Mouse (Mus musculus) myocyte (in vitro differentiated cells): ENCODE measurements at regions not wholly inside any gene's neighbourhood (a gene's known extent, or its start where the extent isn't known, plus 50 kb on each side); places are given as distances from the start of the nearest gene placed in this dataset.

Experiments
- CEBPB ChIP-seq: IDR thresholded peaks from 2 replicates; pipeline ENCODE4 v1.6.1; 2011; ENCODE audit warnings: mild to moderate bottlenecking, moderate library complexity; ENCODE audit not compliant: poor library complexity, insufficient read depth, severe bottlenecking
- MAX ChIP-seq: IDR thresholded peaks from one replicate; pipeline ENCODE4 v1.6.1; 2011; ENCODE audit warnings: low read depth, mild to moderate bottlenecking, control low read depth
- MYOD1 ChIP-seq, 3 experiments: IDR thresholded peaks; one replicate each; pipeline ENCODE4 v1.6.1; 2011; ENCODE audit warnings: control low read depth in 2 of 3, low read depth in 2 of 3, mild to moderate bottlenecking in 2 of 3, moderate library complexity in 1 of 3; ENCODE audit not compliant: insufficient read length in 2 of 3, control insufficient read depth in 1 of 3
- MYOG ChIP-seq, 3 experiments: IDR thresholded peaks; one replicate each; pipeline ENCODE4 v1.6.1; 2011; ENCODE audit warnings: control low read depth in 2 of 3, low read depth in 2 of 3, mild to moderate bottlenecking in 2 of 3; ENCODE audit not compliant: insufficient read length in 2 of 3, control insufficient read depth in 1 of 3, insufficient read depth in 1 of 3
- POLR2A ChIP-seq: IDR thresholded peaks from one replicate; pipeline ENCODE4 v1.6.1; 2011; ENCODE audit warnings: low read depth, mild to moderate bottlenecking, control low read depth, moderate library complexity; ENCODE audit not compliant: insufficient read length
- POLR2AphosphoS2 ChIP-seq: IDR thresholded peaks from one replicate; pipeline ENCODE4 v1.6.1; 2011; ENCODE audit warnings: low read depth, control low read depth; ENCODE audit not compliant: insufficient read length
- SRF ChIP-seq: IDR thresholded peaks from one replicate; pipeline ENCODE4 v1.6.1; 2011; ENCODE audit warnings: low read depth; ENCODE audit not compliant: control insufficient read depth, insufficient read length
- TCF3 ChIP-seq: IDR thresholded peaks from one replicate; pipeline ENCODE4 v1.6.1; 2011; ENCODE audit warnings: low read depth, control low read depth; ENCODE audit not compliant: insufficient read length
- USF1 ChIP-seq: IDR thresholded peaks from one replicate; pipeline ENCODE4 v1.6.1; 2011; ENCODE audit warnings: low read depth, mild to moderate bottlenecking, control low read depth, moderate library complexity

- TF ChIP-seq POLR2A: no peak
- no peak for TF ChIP-seq MAX
- no peak for TF ChIP-seq SRF
- no peak for TF ChIP-seq TCF3
- TF ChIP-seq POLR2AphosphoS2: no peak
- no peak for TF ChIP-seq USF1
- no peak for TF ChIP-seq CEBPB
- no peak for TF ChIP-seq MYOD1 (IDR thresholded peaks at IDR 0.05; ENCODE audit: control insufficient read depth in 1 of 3, insufficient read length in 2 of 3, low read depth in 2 of 3)
- no peak for TF ChIP-seq MYOG (IDR thresholded peaks at IDR 0.05; ENCODE audit: control insufficient read depth in 1 of 3, insufficient read depth in 1 of 3, insufficient read length in 2 of 3, low read depth in 2 of 3)
Observed at GRCm38 (mm10) chr8:115824478-115824785, 116.8 kb upstream of the Maf start.
